Mouse (Mus musculus): ENCODE results near the gene A330070K13Rik. TPM values are rescaled to one million over a fixed set of nuclear protein-coding genes. Genes with fewer than 3 reads are reported as not detected.

A330070K13Rik gene
- not detected for total RNA-seq (2023)

GRCm38 (mm10) chr5:130384222-130384912, at the start of gene A330070K13Rik:
A330070K13Rik (minus strand) TSS chr5:130384631.

GRCm38 (mm10) chr5:130369237-130369636, 15.2 kb downstream of the A330070K13Rik start, which contains the start of gene Caln1:
Caln1 (plus strand) TSS chr5:130369455.

Other genes starting within 250 kb of the A330070K13Rik start
- 1 to 10 TPM; 2.6 to 3.6 TPM for gene Kctd7, start 239.8 kb downstream of the A330070K13Rik start, total RNA-seq (2023)
- 10 to 100 TPM; 71.8 to 82.7 TPM for gene Rabgef1, start 212.8 kb downstream of the A330070K13Rik start, total RNA-seq (2023)
- 10 to 100 TPM; 67.9 to 69.7 TPM for gene Tmem248, start 167.6 kb downstream of the A330070K13Rik start, total RNA-seq (2023)
- gene Sbds, start 129.1 kb downstream of the A330070K13Rik start, total RNA-seq (2023), result 10 to 100 TPM; 78.5 to 85.1 TPM
- 10 to 100 TPM; 20.0 to 20.8 TPM for gene Tyw1, start 129.0 kb downstream of the A330070K13Rik start, total RNA-seq (2023)
- not detected for gene Caln1, start 15.2 kb downstream of the A330070K13Rik start, total RNA-seq (2023)